Mouse (Mus musculus) adrenal gland, postnatal 4 days (tissue): ENCODE results near the gene Gm10972. TPM values are rescaled to one million over a fixed set of nuclear protein-coding genes. Genes with fewer than 3 reads are reported as not detected.
"Not testable (repeated sequence)": the region's sequence is repeated elsewhere in the genome, so short reads cannot be mapped to it uniquely, and the experiment has no call there.

ENCODE experiments used
- DNase-seq, 2 experiments: peaks; one replicate each; pipeline ENCODE4 v3.0.0; 2021 to 2022; ENCODE audit warnings: low spot score in 2 of 2, mixed read lengths in 2 of 2
- long read RNA-seq, 2 experiments: library from polyadenylated mRNA; stranded (forward); transcript quantifications; one replicate each; pipeline ENCODE4 v2.0.0; 2021
- total RNA-seq, 2 experiments: library from RNA; stranded (reverse); gene quantifications; 2 replicates each; pipeline ENCODE4 v1.2.3; 2021

Gm10972 gene
- total RNA-seq: not detected
- long read RNA-seq, experiment 1: 0 reads
- long read RNA-seq, experiment 2: 0 reads

DNA sequence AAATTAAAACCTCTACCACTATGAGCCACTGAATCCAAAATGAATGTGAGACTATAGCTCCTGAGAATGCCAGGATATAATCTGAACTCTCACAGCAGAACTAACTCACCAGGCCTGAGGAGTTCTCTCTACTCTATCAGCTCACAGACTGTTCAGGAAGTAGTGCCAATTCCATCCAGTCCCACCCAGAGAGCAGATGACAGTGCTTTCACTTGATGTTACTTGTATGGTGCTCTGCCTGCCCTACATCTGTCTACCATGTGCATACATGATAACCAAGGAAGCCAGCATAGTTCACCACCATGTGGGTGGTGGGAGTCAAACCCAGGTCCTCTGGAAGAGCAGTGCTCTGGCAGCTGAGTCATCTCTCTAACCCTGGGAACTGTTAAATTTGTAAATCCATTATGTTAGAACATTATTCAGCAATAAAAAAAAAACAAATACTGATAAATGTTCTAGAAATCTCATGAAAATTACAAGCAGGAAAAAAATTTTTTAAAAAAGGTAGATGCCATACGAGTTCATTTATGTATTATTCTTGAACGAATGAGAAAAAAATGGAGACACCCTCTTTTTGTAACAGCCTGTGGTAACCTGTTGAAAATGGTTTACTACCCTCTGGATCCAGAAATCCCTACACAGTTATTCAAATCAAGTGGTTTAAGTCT lies at the start of gene Gm10972:
Gene Gm10972, plus strand, starts transcription at position 618 of the 668 bp plus-strand sequence.
- DNase-seq: not testable (repeated sequence)

DNA sequence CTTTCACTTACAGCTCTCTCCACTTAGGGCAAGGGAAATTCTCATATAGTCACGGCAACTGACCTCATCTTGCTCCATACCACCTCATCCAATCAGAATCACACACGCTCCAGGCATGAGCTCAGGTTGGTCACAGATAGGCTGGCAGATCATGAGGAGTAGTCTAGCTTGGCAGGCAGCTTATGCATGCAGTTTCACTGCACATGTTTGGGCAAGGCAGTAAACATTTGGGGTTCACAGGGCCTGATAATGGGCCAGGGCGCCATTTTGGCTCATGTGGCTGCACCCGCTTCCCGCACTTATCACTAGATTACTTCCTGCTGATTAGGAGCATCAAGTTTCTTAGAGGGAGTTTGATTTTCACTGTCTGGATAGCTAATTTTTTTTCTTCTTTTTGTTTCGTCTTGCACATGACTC lies 47.0 kb upstream of the Gm10972 start:
- no peak for DNase-seq

DNA sequence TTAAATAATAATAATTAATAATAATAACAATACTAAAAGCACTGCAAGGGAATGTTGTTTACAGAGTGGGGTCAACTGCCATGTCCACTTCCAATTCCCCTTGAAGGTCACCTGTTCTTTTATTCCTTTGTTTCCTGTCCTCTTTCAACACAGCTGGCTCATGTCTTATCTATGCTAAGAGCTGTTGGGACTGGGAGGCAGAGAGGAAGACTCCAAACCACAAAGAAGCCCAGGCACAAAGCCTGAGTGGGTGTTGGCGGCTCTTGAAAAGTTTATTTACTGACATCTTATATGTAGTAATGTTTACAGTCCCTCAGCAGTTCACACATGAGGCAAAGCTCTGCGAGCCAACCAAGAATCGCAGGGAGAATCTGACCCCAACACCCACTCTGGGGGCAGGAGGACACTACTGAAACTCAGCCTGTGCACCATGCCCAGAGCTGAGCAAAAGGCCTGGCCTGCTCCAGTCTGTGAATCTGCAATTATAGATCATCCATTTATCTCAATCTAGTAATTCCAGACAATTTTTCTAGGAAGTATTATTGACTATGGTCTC lies 45.6 kb upstream of the Gm10972 start:
- DNase-seq: no peak

DNA sequence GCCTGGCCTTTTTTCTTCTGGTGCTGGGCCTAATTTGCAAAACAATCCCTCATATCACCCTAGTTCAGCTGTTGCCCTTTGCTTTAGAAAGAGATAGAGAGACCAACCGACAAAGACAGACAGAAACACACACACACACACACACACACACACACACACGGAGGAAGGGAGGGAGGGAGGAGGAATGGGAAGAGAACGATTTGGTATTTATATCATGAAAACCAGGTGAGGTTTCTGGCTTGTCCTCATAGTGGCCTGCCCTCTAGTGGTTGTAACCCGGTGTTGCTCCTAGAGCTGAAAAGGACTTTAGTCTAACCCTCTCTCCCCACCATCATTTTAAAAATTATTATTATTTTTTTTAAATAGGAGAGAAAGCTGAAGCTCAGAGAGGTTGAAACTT lies 41.0 kb upstream of the Gm10972 start:
- DNase-seq: no peak

DNA sequence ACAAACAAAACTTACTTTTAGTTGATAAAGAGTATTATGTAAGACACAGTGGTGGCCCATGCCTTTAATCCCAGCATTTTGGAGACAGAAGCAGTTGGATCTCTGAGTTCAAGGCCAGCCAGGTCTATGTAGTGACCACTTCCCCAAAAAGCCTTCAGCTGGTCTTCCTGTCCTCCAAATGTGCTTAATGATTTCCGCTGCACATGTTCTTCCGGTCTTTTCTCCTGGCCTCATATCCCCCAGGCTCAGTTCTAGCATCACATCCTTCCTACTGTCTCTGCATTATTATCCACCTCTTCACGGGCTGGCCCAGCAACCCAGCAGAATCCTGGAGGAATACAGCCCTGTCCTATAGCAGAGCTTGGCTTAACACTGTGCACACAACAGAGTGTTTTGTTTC lies 33.3 kb upstream of the Gm10972 start:
- DNase-seq: no peak

DNA sequence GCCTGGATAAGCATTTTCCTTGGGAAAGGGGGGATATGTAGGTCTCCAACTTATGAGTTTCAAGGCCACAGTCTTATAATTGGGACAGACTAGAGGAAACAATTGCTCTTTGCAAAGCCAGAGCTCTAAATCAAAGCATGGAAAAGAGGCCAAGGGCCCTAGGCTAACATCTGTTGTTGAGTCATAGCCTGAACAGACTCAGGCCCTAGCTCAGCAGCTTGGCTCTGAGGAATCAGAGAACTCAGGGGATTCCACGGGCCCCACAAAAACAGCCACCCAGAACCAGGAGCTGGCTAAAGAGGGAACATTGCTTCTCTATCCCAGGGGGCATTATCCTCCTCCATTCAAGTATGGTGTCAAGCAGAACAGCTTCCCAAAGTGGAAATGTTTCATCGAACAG lies 32.3 kb upstream of the Gm10972 start:
- DNase-seq: no peak

DNA sequence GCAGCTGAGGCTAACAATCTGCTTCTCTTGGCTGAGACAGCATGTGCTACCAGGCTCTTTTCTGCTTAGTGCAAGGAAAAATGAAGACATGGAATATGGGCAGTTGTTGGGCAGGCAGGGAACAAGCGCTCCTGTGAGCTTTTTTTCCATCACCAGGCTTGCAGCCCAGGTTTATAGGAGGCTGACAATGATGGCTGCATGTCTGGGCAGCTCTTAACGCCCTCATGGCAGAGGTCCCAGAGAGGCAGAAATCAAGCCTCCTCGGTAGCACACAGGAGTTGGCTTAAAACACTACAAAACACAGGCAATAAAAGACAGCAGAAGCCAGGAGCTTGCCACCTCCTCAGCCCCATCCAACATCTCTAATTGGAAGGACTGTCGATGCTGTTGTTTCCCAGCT lies 31.6 kb upstream of the Gm10972 start:
- DNase-seq: no peak

DNA sequence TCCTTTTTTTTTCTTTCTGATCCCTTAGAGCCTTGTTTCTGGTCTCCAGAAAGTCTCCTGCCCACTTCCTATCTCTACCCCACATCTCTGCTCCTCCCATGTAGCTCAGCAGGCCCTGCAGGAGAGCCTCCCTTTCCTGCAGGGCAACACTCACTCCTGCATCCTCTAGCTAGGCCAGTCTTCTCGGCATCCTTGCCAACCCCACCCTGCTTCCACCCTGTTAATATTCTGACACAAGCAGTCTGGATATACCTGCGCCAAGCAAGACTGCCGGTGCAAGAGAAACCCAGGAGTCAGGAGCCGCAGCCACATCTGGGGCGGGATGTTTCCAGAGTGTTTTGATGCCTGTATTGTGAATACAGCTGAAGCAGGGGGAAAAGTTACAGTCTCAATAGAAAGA lies 31.1 kb upstream of the Gm10972 start:
- DNase-seq: no peak

DNA sequence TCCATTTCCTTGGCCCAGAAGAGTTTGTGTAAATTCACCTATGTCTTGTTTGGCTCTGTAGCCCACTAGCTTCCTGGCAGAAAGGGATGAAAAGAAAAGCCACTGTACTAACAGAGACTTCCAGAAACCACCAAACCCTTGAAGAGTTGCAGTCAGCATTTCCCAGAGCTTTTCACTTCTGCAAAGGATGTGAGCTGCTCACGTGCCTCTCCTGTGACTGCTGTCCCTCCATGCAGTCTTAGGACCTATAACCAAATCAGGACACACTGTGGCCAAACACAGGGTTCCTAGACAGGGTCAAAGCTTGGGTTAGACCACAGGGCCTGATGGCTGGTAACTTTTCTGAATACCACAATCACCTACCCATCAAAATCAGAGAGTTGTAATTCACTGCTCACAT lies 30.6 kb upstream of the Gm10972 start:
- DNase-seq: no peak

DNA sequence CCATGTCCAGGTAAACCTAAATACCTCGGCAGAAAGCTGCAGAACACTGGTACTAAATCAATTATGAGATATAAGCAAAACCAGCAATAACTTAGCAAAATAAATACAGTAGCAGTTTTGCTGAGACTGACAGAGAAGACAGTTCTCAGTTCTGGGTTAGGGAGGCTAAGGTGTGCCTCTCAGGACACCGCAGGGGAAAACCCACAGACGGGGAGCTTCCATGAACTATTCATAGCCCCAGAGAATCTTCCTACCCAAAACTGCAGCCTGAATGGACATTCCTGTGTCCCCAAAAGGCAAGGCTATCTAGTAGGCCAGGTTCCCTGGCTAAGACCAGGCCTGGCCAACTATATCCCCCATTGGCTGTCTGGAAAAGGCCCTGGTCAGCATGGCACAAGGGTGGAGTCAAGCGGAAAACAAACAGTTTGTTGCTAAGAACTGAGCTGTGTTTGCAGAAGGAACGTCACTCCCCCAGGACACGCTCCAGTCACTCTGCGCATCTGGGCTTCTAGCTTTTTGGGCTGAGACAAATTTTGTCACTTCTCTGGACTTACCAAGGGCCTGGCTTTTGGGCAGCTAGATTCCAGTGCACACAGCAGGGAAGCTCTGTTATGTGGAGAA lies 29.5 kb upstream of the Gm10972 start:
- no peak for DNase-seq

DNA sequence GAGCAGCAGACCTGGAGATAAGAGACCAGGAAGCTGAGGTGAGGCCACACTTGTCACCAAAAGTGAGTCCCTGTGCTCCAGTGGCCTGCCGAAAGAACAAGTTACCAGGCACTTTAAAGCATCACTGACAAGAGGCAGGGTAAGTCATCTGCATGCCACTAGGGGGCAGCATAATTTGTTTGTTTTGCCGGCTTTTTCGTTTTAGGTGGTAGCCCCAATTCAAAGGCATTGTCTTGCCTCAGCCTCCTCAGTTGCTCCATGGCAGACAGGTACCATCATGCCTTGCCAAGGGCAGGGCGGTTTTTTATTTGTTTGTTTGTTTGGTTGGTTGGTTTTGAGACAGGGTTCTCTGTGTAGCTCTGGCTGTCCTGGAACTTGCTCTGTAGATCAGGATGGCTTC lies 26.2 kb upstream of the Gm10972 start:
- no peak for DNase-seq

DNA sequence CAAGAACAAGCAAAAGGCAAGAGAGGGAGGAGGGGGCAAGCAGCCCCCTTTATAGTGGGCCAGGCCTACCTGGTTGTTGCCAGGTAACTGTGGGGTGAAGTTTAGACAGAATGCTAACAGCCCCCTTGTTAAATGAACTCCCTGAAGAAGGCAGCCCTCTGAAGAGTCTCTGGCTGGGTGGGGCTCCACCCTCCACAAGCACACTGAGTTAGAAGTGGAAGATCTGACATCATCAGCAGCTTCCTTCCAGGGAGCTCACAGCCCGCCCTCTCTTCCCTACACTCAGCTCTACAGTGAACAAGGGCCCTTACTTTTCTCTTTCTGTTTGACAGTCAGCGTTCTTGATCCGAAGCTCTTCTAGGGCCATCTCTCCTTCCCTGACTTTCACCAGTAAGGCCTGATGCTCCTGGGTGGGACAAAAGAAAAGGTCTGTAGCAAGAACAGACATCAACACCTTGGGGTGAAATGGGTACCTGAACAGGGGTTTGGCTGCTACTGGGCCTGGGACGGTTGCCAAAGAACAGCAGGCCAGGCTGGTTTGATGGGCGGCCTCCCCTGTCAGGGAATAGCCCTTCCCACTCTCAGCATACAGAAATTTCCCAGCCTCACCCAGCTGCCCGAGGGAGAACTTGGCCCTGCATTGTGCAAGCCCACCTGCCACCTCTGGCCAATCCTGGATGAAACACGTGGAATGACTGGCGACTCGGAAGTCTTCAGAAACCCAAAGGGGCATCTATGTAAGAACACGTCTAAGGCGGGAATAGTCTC lies 21.0 kb upstream of the Gm10972 start:
- DNase-seq: no peak

DNA sequence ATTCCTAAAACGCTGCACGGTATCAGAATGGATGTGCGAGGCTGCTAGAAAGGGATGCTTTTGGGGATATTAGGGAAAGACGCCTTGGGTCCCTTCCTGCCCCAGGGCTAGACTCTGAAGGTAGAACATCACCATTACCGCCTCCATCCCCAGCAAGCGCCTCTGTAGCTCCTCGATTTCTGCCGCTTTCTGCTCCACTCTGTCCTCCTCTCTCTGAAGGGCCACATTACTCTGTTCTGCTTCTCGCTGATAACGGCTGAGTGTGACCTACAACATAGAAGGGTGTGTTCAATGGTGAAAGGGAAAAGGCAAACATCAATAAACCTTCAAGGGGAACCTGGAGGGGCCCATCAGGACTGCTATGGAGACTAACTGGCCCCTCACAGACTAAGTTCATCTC lies 20.4 kb upstream of the Gm10972 start:
- no peak for DNase-seq

DNA sequence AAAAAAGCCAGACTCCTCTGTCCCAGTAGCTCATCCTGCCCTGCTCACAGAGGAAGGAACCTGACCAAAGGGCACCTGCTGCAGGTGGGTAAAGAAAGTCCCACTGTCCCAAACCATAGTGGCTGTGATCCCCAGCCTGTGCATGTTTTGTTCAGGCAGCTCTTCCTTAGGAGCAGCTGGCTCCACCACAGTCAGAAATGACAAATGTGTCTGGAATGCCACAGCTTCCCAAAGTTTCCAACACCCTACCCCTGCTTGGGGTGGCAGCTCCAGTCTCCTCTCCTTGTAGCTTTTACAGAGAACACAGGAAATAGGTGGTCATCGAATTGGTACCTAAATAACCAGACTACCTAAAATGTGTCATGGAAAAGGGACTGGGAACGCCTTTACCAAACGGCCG lies 18.6 kb upstream of the Gm10972 start:
- no peak for DNase-seq

DNA sequence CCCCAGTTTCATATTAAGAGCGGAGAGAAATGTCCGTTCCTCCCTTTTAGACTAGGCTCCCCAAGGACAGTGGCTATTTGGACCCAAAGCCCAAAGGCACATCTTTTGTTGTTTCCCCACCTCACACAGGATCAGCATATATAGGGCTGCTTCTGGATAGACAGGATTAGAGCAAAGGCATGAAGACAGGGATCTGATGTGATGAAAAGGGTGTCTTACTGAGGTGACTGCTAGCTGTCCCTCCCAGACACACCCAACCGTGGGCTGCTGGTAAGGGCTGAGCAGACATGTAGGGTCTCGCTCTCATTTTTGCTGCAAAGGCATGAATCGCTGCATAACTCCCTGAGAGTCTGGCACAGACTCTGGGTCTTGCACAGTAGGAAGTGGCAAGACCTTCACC lies 14.2 kb upstream of the Gm10972 start:
- no peak for DNase-seq

DNA sequence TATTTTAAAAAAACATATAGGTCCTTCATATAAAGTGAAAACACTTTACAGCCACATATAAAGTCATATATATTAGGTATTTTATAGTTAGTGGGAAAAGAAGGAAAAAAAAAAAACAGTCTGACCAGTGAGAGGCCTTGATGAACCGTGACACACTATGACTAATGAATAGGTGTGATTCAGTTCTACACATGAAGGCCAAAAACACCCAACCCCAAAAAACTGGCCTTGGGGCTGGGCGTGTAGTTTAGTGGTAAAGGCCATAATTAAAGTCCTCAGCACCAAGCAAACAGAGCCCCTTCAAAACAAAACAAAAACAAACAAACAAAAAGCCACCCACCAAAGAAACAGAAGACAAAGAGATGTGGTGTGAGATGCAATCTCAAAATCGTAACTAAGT lies 13.0 kb upstream of the Gm10972 start:
- DNase-seq: no peak

DNA sequence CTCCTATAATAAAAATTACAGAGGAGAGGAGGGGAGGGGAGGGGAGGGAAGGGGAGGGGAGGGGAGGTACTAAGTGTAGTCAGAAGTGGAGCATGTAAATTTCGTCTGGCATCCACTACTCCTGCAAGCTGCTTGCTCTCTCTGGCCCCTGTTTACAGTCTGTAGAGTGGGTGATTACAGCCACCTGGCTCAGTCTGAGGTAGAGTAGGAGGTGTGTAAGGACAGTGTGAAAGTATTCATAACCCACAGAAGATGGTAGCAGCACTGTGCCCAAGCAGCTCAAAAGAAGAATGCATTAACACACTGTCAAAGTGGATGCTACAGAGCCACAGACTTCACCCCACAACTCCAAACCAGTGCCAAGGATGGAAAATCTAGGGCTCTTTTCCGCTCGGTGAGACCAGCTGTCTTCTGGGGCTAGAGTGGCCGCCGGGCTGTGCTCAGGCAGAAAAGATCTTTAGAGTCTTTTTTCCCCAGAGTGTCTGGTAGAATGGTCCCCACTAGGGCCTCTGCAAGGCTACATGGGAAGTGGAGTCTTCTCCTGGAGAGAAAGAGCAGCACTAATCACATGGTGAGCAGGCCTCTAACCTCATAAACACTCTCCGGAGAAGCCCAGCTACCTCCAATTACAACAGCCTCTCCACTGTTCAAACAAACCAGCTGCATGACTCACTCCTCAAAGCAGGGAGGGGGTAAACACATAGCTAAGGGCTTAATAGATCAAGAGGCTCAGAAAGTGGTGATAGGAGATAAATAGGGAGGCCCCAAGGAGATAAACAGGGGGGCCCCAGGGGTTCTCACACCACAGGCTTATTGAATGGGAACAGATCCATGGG lies 6.1 kb downstream of the Gm10972 start:
- DNase-seq: no peak

DNA sequence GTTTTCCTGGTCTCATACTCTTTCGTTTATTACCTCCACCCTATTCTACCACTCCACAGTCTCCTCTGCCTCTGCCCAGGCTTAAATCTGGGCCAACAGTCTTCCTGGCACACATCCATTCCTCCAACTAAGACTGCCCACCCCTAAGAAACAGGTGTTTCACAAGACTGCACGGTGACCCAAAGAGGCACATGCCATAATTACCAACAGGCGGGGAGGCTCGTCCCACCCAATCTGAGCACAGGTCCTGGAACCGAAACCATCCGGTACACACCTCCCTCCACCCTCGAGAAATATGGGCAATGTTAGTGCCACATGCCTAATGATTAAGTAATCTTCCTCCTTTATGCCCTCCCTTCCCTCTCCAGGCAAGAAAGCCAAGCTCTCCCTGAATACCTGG lies 7.5 kb downstream of the Gm10972 start:
- no peak for DNase-seq

DNA sequence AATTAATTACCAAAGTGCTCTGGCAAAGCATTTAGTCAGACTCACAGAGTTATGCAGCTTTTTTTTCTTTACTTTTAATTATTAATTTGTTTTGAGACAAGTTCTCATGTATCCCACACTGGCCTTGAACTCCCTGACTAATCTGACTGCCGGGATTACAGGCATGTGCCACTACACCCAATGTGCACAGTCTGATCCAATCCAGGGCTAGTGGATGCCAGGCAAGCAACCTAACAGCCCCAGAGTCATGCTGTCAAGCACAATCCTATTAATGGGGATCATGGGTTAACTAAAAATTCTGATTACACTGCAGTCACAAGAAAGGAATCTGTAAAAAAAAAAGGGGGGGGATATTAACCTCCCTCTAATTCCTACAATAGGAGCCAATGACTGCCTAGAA lies 11.1 kb downstream of the Gm10972 start:
- not testable (repeated sequence) for DNase-seq

DNA sequence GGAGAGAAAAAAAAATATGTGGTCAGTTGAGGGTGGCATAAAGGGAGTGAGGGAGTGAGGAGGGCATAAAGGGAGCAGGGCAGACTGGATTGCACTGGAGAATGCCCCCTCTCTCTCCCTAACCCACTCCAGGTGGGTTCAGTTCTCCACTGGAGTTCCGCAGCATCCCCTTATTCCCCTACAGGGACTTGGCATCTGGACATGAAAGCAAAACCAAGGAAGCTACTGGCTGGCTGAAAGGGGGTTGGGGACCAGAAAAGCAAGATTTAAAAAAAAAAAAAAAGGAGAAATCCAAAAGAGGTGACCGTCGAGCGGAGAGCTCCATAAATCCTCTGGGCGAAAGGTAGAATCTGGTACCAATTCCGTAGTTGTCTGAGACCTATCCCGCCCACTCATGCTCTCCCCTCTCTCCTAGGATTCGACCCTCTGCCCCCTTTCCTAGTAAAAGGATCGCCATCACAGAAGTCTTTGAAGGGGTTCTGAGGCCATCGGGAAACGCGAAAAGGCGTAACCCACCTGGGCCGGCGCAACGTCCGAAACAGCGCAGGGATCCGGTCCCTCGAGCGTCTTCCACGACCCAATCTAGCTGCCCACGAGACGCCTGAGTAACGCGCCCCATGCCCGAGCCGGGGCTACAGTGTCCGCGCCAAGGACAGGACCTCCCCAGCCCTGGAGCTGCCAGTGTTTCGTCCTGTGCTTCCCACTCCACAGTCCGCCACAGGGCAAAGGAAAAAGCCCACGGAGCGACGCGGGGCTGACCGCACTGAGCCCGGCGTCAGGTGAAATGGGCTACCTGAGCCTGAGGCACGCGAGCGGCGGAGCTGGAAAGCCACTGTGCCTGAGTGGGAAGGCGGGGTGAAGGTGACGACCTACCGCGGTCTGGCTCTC lies 15.2 kb downstream of the Gm10972 start:
- DNase-seq: not testable (repeated sequence)
